Mouse (Mus musculus) cerebellum, adult 11-12 months (tissue): ENCODE results near the gene Susd4.

Experiments used
- DNase-seq: peaks from one replicate; pipeline ENCODE4 v3.0.0; 2022

Susd4 gene

GRCm38 (mm10) chr1:182763716-182764461 lies at the start of gene Susd4:
Gene Susd4 (plus strand): TSS chr1:182763860.
- peak; percentile 94 for DNase-seq

GRCm38 (mm10) chr1:182714236-182714935 lies 49.3 kb upstream of the Susd4 start:
- DNase-seq, result no peak

- DNase-seq, result no peak
Observed at GRCm38 (mm10) chr1:182727541-182727940, 36.1 kb upstream of the Susd4 start.

GRCm38 (mm10) chr1:182729002-182729401 lies 34.7 kb upstream of the Susd4 start:
- no peak for DNase-seq

- DNase-seq, result no peak
Observed at GRCm38 (mm10) chr1:182732695-182733094, 31.0 kb upstream of the Susd4 start.

GRCm38 (mm10) chr1:182735891-182736290 lies 27.8 kb upstream of the Susd4 start:
- no peak for DNase-seq

GRCm38 (mm10) chr1:182747081-182747480 lies 16.6 kb upstream of the Susd4 start:
- DNase-seq, result no peak

GRCm38 (mm10) chr1:182747834-182748233 lies 15.8 kb upstream of the Susd4 start:
- DNase-seq, result no peak

GRCm38 (mm10) chr1:182749080-182749479 lies 14.6 kb upstream of the Susd4 start, which contains the start of gene Ccdc185:
Gene Ccdc185 (minus strand): TSS chr1:182749180.
- DNase-seq, result no peak

- DNase-seq, result no peak
Observed at GRCm38 (mm10) chr1:182751301-182751700, 12.4 kb upstream of the Susd4 start.

- DNase-seq, result no peak
Observed at GRCm38 (mm10) chr1:182753694-182754093, 10.0 kb upstream of the Susd4 start.

GRCm38 (mm10) chr1:182754865-182755264 lies 8.8 kb upstream of the Susd4 start:
- no peak for DNase-seq

GRCm38 (mm10) chr1:182758783-182759182 lies 4.9 kb upstream of the Susd4 start:
- no peak for DNase-seq

GRCm38 (mm10) chr1:182763191-182763715 lies 407 bp upstream of the Susd4 start:
- DNase-seq, result no peak

GRCm38 (mm10) chr1:182764541-182765281 lies 1.1 kb downstream of the Susd4 start:
- peak; percentile 55 for DNase-seq

- DNase-seq, result no peak
Observed at GRCm38 (mm10) chr1:182775576-182775975, 11.9 kb downstream of the Susd4 start.

GRCm38 (mm10) chr1:182776749-182777410 lies 13.2 kb downstream of the Susd4 start:
- DNase-seq, result peak; percentile 45

- no peak for DNase-seq
Observed at GRCm38 (mm10) chr1:182778225-182778624, 14.6 kb downstream of the Susd4 start.

- DNase-seq, result no peak
Observed at GRCm38 (mm10) chr1:182779024-182779520, 15.4 kb downstream of the Susd4 start.

- no peak for DNase-seq
Observed at GRCm38 (mm10) chr1:182783774-182784173, 20.1 kb downstream of the Susd4 start.

- DNase-seq, result peak; percentile 49
Observed at GRCm38 (mm10) chr1:182784784-182785183, 21.1 kb downstream of the Susd4 start.

GRCm38 (mm10) chr1:182785504-182785903 lies 21.8 kb downstream of the Susd4 start:
- DNase-seq, result no peak
